Mouse (Mus musculus) stomach, postnatal 0 days (tissue): Measurements from ENCODE around the gene Prps1l1. TPM values are rescaled to one million over a fixed set of nuclear protein-coding genes. Genes with fewer than 3 reads are reported as not detected.
A peak's percentile ranks its signal among the peaks of the same experiment; 100 is the strongest.

Experiments
- ATAC-seq: fragments of 200-750 bp; cut with Nextera tagmentation; 2 replicates; pipeline ENCODE4 v1.8.0; 2017; ENCODE audit not compliant: low FRiP score, low TSS enrichment
- DNase-seq: peaks from one replicate; pipeline ENCODE4 v3.0.0-alpha.2; 2016; ENCODE audit warnings: low spot score
- H3K27ac ChIP-seq: fragments of 300-500 bp; sonication (generic); replicated peaks from 2 replicates; pipeline ENCODE4 v1.5.1; 2014; ENCODE audit warnings: mild to moderate bottlenecking, control low read depth
- H3K27me3 ChIP-seq: fragments of 300-500 bp; sonication (generic); 2 replicates; pipeline ENCODE4 v1.6.1; 2014; ENCODE audit warnings: low read length; ENCODE audit not compliant: control insufficient read depth, insufficient read depth
- H3K36me3 ChIP-seq: fragments of 300-500 bp; sonication (generic); 2 replicates; pipeline ENCODE4 v1.6.1; 2014; ENCODE audit warnings: low read length, mixed read lengths; ENCODE audit not compliant: control insufficient read depth, insufficient read depth
- H3K4me1 ChIP-seq: fragments of 300-500 bp; sonication (generic); replicated peaks from 2 replicates; pipeline ENCODE4 v1.6.1; 2014; ENCODE audit warnings: antibody characterized with exemption; ENCODE audit not compliant: control insufficient read depth, insufficient read depth
- H3K4me2 ChIP-seq: fragments of 300-500 bp; sonication (generic); replicated peaks from 2 replicates; pipeline ENCODE4 v1.6.1; 2014; ENCODE audit warnings: low read depth, mild to moderate bottlenecking, control low read depth, moderate library complexity
- H3K4me3 ChIP-seq: fragments of 300-500 bp; sonication (generic); 2 replicates; pipeline ENCODE4 v1.5.1; 2014; ENCODE audit warnings: low read depth, low read length, control low read depth
- H3K9ac ChIP-seq: fragments of 300-500 bp; sonication (generic); 2 replicates; pipeline ENCODE4 v1.6.1; 2014; ENCODE audit warnings: mild to moderate bottlenecking, low read length, control low read depth, mixed read lengths
- H3K9me3 ChIP-seq: fragments of 300-500 bp; sonication (generic); 2 replicates; pipeline ENCODE4 v1.6.1; 2016; ENCODE audit warnings: low read length; ENCODE audit not compliant: control insufficient read depth
- CTCF ChIP-seq: IDR thresholded peaks from 2 replicates; pipeline ENCODE4 v1.5.1; 2016; ENCODE audit warnings: antibody characterized with exemption, low read depth, mild to moderate bottlenecking, moderate library complexity
- EP300 ChIP-seq: optimal IDR thresholded peaks from 2 replicates; pipeline ENCODE3; 2016; ENCODE audit warnings: antibody characterized with exemption
- WGBS: fragments of 180-500 bp; shearing (Covaris S2); extraction: QIAGEN DNeasy Blood & Tissue Kit; methylation state at CpG from one replicate; pipeline ENCODE4 v1.1.7; 2014; 5-methylcytosine and 5-hydroxymethylcytosine counted together
- polyA plus RNA-seq: library from polyadenylated mRNA; unstranded; fragments of >200 nt; fragmentation: Nextera tagmentation; extraction: Ambion mirVana; gene quantifications from 2 replicates; pipeline ENCODE4 v1.2.1, GENCODE M21; 2015

The Prps1l1 gene
- polyA plus RNA-seq, 1 experiment from 2014 or later, result not detected

- no peak for DNase-seq
- Histone ChIP-seq H3K27ac (no peak overlapping the region), H3K36me3 (no peaks in the 10 kb centered on the region), H3K4me3 (no peak overlapping the region), H3K4me1 (no peaks in the 10 kb centered on the region), H3K4me2 (no peak overlapping the region), H3K27me3 (no peaks in the 10 kb centered on the region), H3K9me3 (no peaks in the 10 kb centered on the region), H3K9ac (no peak overlapping the region)
- WGBS, result 77% methylated on average over 1 of the region's 1 CpGs
- TF ChIP-seq CTCF (no peak), EP300 (no peak)
- no peak for ATAC-seq
These were observed 23.3 kb downstream of the Prps1l1 start for GRCm38 (mm10) chr12:35007851-35008250.

- no peak for ATAC-seq
- no peak overlapping the region for H3K4me3 ChIP-seq
- TF ChIP-seq CTCF, result no peak
- TF ChIP-seq EP300, result no peak
- WGBS, result 58% methylated on average over 11 of the region's 11 CpGs
- H3K9me3 ChIP-seq, result no peaks in the 10 kb centered on the region
- no peak overlapping the region for H3K9ac ChIP-seq
- H3K27me3 ChIP-seq, result no peaks in the 10 kb centered on the region
- H3K4me1 ChIP-seq, result no peaks in the 10 kb centered on the region
- H3K36me3 ChIP-seq, result no peaks in the 10 kb centered on the region
- no peak overlapping the region for H3K27ac ChIP-seq
- no peak for DNase-seq
- H3K4me2 ChIP-seq, result no peak overlapping the region
These were observed 24.0 kb downstream of the Prps1l1 start for GRCm38 (mm10) chr12:35008340-35009137.

- H3K4me1 ChIP-seq, result no peaks in the 10 kb centered on the region
- no peaks in the 10 kb centered on the region for H3K9me3 ChIP-seq
- no peaks in the 10 kb centered on the region for H3K36me3 ChIP-seq
- TF ChIP-seq CTCF (no peak), EP300 (no peak)
- WGBS, result 57% methylated on average over 1 of the region's 1 CpGs
- no peak for ATAC-seq
- H3K9ac ChIP-seq, result no peak overlapping the region
- H3K27me3 ChIP-seq, result no peaks in the 10 kb centered on the region
- H3K4me3 ChIP-seq, result no peak overlapping the region
- H3K4me2 ChIP-seq, result no peak overlapping the region
- H3K27ac ChIP-seq, result no peak overlapping the region
- no peak for DNase-seq
These were observed 26.9 kb downstream of the Prps1l1 start for GRCm38 (mm10) chr12:35011462-35011861.

GRCm38 (mm10) chr12:35013950-35014349 is 29.4 kb downstream of the Prps1l1 start:
- Histone ChIP-seq H3K4me2 (no peak overlapping the region), H3K4me1 (no peaks in the 10 kb centered on the region), H3K9me3 (no peaks in the 10 kb centered on the region), H3K9ac (no peak overlapping the region), H3K36me3 (no peaks in the 10 kb centered on the region), H3K4me3 (no peak overlapping the region), H3K27me3 (no peaks in the 10 kb centered on the region), H3K27ac (no peak overlapping the region)
- no peak for ATAC-seq
- no peak for DNase-seq
- 80% methylated on average over 2 of the region's 2 CpGs for WGBS
- TF ChIP-seq CTCF (no peak), EP300 (no peak)

GRCm38 (mm10) chr12:35016056-35016455 is 31.5 kb downstream of the Prps1l1 start:
- H3K36me3 ChIP-seq, result no peaks in the 10 kb centered on the region
- ATAC-seq (no peak), DNase-seq (no peak)
- TF ChIP-seq EP300 (no peak), CTCF (peak; percentile 67)
- no peaks in the 10 kb centered on the region for H3K9me3 ChIP-seq
- H3K9ac ChIP-seq, result no peak overlapping the region
- 56% methylated on average over 3 of the region's 3 CpGs for WGBS
- H3K4me1 ChIP-seq, result no peaks in the 10 kb centered on the region
- H3K4me2 ChIP-seq, result no peak overlapping the region
- no peak overlapping the region for H3K27ac ChIP-seq
- no peaks in the 10 kb centered on the region for H3K27me3 ChIP-seq
- H3K4me3 ChIP-seq, result no peak overlapping the region

- 73% methylated on average over 9 of the region's 9 CpGs for WGBS
- DNase-seq (no peak), ATAC-seq (0 out of 2 replicates have a peak, but pooled peaks have one; percentile 54)
- H3K27me3 ChIP-seq, result no peaks in the 10 kb centered on the region
- no peaks in the 10 kb centered on the region for H3K4me1 ChIP-seq
- H3K9me3 ChIP-seq, result no peaks in the 10 kb centered on the region
- H3K36me3 ChIP-seq, result no peaks in the 10 kb centered on the region
- H3K4me2 ChIP-seq, result no peak overlapping the region
- H3K9ac ChIP-seq, result no peak overlapping the region
- TF ChIP-seq CTCF (no peak), EP300 (no peak)
- H3K4me3 ChIP-seq, result no peak overlapping the region
- no peak overlapping the region for H3K27ac ChIP-seq
These were observed 32.1 kb downstream of the Prps1l1 start for GRCm38 (mm10) chr12:35016481-35017250.
